Mouse (Mus musculus) mouse trophoblast stem cell (cell line): ENCODE measurements around the gene Fam166b.

Experiments used
- in situ Hi-C, 2 experiments: fragments of 300-500 bp; cut with MseI, MboI; formaldehyde crosslinking; loops; 2 replicates in 1 of 2; 3 replicates in 1 of 2; pipeline ENCODE4 v1.15.1; 2025

Gene Fam166b

DNA sequence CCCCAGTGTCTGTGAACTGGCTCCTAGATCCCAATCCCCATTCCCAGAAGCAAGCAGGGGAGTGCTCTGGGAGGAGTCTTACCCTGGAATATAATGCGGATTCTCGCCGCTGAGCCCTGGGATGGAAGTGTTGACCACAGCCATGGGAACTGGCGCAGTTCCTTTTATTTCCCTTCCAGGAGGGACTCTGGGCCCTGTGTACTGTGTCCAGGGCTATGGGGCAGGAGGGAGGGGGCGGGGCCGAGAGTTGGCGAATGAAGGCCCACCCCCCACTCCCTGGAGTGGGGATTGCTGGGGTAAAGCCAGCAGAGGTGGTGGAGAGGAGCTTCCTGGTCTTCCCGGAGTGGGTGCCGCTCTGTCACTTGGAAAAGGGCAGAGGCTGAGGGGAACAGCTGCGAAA lies at the start of gene Fam166b:
Gene Fam166b, minus strand, starts transcription at position 189 of the 400 bp plus-strand sequence.
- in situ Hi-C loops: no loop called here

DNA sequence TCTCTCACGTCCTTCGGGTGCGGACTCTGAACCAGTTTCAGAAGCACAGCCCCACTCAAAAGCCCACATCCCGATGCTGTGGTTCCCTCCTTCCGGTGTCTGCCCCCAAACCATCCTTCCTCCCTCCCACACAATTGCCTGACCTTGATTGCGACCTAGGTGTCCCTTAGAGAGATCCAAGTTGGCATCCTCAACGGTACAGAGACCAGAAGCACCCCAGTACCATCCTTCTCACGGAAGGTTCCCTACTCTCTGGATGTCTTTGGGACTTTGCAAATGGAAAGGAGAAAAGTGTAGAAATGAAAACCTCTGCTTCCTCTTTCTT lies 49.6 kb upstream of the Fam166b start:
- in situ Hi-C loops: loop anchor here (5.0 kb wide), 1 partner anchor 36 kb away; the partner anchor contains the start of gene Tesk1 (in 2 of the 2)

DNA sequence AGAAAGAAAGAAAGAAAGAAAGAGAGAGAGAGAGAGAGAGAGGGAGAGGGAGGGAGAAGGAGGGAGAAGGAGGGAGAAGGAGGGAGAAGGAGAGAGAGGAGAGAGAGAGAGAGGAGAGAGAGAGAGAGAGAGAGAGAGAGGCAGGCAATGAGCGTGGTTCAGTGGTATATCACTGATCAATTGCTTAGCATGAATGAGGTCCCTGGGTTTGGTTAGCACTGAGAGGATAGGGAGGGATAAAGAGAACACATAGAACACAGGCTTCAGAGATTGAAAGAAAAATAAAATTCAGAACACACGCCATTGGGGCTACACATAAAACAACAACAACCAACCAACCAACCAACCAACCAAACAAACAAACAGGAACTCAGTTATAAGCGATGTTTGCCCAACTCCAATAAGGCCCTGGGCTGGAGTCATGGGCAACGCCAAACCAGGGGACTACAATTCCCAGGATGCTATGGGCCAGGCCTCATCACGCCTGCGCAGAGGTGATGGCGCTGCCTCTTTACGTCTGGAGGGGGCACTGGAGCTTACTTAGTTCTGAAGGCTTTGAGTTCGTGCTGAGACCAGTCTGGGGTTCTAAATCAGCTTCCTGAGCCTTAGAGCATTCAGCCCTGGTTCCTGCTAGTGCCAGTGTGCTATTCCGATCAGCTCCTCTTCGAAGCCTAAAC lies 49.1 kb upstream of the Fam166b start:
- in situ Hi-C loops: loop anchor here (5.0 kb wide), 1 partner anchor 36 kb away; the partner anchor contains the start of gene Tesk1 (in 2 of the 2)

DNA sequence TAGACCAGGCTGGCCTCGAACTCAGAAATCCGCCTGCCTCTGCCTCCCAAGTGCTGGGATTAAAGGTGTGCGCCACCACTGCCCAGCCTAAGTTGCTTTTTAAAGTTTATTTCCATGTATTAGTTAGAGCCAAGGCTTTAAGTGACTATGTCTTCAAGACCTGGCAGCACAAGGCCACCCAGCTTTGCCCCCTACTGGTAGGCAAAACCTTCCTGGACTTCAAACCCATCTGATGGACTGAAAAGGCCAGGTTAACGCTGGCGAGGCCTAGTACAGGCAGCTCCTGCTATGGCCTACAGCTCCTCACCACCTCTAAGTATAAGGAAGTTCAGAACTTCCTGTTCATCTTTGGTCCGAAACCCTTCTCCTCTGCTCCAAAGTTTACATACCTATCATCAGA lies 47.7 kb upstream of the Fam166b start:
- in situ Hi-C loops: loop anchor here (5.0 kb wide), 1 partner anchor 34 kb away; the partner anchor contains the start of gene Tesk1 (in 2 of the 2)

DNA sequence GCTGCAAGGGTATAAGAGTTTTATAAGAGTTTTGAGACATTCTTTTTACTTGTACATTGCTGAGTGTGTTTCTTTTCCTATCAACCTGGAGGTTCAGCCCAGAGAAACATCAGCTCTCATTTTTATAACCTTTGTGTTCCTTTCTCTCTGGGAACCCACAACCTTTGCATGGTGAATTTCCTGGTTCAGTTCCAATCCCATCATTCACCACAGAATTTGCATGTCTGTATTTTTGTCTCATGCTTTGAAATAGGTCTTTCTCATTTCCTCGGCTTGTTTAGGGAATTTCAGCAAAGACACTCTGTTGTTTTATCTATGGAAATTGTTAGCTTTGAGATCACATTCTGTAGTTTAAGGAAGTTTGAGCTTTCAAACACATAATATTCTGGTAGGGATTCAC lies 44.7 kb upstream of the Fam166b start:
- in situ Hi-C loops: no loop called here

DNA sequence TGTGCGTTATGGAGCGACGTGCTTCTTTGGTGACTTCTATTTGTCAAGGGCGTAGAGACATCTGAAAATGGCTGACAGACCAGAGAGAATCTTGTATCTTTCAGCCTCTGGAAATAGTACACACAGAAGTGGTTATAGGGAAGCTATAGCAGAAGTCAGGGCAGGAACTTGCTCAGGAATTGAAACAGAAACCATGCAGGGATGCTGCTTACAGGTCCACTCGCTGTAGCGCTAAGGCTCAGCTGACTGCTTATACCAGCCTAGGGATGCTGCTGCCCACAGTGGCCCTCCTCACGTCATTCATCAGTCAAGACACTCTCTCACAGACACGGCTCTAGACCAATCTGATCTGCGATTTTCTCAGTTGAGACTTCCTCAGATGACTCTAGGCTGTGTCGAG lies 41.4 kb upstream of the Fam166b start:
- in situ Hi-C loops: no loop called here

DNA sequence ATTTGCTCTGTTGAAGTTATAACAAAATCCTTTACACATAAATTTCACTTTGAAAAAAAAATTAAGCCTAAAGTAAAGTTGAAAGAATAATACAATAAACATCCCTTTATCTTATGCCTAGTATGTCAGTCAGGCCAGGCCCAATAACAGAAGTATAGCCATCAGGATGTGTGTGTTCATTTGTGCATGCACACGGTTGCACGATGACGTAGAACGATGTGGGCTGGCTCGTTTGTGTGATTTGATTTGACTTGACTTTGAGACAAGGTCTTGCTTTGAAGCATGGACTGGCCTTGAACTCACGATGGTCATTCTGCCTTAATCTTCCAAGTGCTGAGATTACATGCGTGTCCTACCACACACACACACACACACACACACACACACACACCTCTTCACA lies 37.9 kb upstream of the Fam166b start:
- in situ Hi-C loops: no loop called here

DNA sequence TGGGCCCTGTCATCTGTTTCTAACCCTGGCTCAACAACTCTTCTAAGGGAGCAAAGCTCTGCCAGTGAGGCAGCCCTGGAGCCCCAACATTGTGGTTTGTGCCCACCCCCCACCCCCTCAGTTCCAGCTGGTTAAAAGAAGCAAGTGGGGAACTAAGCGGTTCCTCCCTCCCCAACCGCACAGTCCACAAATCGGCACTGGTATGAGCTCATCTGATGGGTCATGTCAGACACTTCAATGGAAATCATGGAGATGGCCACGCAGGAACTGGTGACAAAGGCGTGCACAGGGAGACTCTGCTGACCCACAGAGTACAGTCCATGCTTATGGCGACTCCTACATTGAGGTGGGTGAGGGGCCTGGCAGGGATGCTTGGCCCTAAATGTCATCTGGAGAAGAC lies 37.0 kb upstream of the Fam166b start:
- in situ Hi-C loops: no loop called here

DNA sequence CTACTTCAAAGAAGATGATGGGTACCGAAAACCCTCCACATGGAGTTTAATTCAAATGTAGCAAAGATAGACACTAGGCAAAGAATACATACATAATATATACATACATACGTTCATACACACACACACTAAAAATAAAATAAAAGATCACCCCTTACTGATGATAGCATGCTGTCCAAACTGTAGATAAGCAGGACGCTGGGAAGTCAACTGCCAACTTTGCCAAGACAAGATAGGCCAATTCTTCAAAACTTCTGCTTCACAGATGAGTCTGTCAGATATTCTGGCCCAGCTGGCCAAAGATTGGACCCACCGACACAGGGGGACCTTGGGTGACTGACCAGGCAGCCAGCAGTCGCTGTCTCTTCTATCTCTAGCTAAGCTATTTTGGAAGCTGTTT lies 34.2 kb upstream of the Fam166b start:
- in situ Hi-C loops: no loop called here

DNA sequence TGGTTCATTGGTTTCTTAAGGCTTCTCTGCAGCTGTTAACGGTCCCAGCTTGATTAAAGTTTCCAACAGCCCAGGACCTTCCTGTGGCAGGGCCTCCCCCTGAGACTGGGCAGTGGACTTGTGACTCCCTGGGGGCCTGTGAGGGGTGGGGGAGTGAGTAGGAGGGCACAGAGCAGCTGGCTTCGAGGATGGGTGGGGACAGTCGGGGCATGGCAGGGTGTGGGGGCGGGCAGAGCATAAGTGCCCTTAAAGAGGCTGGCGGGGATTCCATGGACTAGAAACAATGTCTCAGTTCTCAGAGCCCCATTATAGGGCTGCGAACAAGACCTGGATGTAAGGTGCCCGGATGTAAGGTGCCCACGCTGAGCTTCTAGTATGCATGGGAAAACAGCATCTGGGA lies 28.2 kb upstream of the Fam166b start:
- in situ Hi-C loops: no loop called here

DNA sequence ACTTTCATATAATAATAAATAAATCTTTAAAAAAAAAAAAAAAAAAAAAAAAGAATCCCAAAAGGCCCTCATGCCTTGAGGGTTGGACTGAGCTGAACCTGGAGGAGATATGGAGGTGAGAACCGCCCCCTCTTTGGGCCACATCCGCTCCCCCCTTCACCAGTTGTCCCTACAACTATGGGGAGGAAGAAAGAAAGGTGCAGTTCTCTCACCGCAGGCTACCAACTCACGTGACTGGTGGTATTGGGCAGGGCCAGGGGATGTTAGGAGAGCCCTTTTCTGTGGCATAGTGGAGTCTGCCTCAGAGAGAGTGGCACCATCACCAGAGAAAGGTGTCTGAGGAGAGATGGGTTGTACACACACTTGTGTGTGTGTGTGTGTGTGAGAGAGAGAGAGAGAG lies 27.5 kb upstream of the Fam166b start:
- in situ Hi-C loops: no loop called here

DNA sequence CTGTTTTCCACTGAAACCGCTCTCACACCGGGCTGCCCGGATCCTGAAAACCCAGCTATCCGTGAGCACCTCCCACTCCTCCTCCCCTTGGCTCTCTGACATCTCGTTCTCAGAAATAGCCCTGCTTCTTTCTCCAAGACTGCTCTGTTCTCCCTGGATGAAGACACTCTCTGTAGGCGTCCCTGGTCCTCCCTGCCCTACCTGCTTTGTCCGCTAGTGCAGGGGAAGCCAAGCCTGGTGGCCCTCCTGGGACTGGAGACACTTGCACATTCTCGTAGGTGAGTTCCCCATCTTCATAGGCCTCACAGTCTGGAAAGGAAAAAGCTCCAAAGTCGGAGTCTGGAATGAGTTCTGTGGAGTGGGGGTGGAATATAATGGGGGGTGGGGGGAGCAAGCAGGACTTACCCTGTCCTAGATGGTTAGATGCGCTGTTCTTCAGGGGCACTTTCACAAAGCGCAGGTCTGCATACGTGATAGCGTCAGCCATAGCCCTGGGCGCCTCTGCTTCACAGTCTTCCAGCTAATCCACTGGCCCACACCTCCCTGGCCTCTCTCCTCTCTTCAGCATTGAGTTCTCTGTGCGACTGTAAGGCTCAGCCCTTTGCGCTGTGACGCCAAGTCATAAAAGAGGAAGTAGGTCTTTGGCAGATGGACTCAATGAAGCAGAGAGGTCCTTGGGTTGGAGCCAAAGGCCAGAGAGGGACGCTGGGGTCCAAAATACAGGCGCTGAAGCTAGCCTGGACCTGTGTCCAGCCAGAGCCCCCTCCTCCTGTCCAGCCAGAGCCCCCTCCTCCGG lies 25.3 kb upstream of the Fam166b start, which contains the start of gene Cd72:
Gene Cd72, minus strand, starts transcription at position 588 of the 796 bp plus-strand sequence.
- in situ Hi-C loops: no loop called here

DNA sequence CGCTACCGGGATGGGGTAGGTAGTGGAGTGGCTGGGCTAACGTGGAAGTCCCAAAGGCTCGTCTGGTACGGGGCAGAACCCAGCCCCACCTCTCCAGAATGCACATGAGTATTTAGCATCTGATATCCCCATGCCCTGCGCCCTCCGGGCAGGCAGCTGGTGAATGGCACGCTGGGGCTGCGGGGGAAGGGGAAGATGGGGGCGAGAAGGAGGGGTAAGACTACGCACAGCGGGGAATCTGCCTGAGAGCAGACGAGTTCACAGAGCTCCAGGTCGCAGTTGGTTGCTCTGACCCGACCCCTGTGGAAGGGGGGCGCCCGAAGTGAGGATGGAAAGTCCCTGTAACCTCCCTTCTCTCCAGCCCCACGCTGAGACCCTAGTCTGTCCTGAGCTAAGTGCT lies 24.5 kb upstream of the Fam166b start:
- in situ Hi-C loops: no loop called here

DNA sequence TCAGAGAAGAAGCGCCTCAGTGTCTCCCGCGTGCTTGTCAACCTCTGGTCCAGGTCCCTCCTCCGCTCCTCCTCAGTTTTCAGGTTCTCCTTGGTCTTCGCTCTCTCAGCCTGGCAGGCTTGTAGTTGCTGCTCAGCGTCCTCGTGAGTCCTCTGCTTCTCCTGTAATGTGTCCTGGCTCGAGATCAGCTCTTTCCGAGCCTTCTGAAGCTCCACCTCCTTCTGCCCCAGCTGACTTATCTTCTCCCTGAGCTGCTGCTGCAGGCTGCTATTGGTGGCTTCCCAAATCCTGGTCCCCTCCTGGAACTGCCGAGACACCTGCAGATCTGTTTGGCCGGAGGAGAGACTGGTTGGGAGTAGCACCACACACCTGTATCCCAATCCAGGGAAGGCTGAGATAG lies 23.4 kb upstream of the Fam166b start:
- in situ Hi-C loops: no loop called here

DNA sequence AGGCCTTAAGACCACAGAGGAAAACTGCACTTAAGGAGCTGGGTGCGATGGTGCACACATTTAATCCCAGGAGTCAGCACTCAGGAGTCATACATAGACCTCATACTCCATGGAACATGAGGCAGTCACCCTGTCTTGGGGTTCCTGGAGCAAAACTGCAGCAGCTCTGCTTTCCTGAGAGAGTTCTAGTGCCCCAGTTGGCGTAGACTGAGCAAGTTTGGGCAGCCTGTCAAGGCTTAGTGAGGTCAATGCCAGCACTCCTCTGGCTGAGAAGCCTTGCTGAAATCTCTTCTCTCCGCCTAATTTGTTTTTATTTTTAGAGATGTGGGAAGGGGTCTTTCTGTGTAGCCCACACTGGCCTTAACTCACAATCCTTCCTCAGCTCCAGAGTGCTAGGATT lies 19.6 kb upstream of the Fam166b start:
- in situ Hi-C loops: no loop called here

DNA sequence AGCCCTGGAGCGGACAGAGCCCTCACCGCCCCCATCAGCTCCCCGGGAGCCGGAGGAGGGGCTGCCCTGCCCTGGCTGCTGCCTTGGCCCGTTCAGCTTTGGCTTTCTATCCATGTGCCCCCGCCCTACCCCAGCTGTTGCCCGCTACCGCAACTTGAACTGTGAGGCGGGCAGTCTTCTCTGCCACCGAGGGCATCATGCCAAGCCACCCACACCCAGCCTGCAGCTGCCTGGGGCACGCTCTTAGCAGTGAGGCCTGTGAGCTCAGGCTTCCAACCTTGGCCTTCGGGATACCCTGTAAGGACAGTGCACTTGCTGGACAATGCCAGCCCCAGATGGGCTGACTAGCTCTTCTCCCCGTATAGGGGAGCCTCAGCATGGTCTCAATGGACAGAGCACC lies 18.3 kb upstream of the Fam166b start:
- in situ Hi-C loops: no loop called here

DNA sequence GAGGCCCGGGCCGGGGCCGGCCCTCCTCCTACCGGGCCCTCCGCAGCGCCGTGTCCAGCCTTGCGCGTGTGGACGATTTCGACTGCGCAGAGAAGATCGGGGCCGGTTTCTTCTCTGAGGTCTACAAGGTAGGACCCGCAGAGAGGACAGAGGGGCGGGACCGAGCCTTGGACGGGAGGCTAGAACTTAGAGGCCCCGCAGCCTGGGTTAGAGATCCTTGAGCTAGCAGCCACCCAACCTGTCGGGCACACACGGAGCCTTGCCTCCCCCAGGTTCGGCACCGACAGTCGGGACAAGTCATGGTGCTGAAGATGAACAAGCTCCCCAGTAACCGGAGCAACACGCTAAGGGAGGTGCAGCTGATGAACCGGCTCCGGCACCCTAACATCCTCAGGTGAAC lies 14.6 kb upstream of the Fam166b start:
- in situ Hi-C loops: loop anchor here (5.0 kb wide), 1 partner anchor 34 kb away; no protein-coding TSS in a partner anchor

DNA sequence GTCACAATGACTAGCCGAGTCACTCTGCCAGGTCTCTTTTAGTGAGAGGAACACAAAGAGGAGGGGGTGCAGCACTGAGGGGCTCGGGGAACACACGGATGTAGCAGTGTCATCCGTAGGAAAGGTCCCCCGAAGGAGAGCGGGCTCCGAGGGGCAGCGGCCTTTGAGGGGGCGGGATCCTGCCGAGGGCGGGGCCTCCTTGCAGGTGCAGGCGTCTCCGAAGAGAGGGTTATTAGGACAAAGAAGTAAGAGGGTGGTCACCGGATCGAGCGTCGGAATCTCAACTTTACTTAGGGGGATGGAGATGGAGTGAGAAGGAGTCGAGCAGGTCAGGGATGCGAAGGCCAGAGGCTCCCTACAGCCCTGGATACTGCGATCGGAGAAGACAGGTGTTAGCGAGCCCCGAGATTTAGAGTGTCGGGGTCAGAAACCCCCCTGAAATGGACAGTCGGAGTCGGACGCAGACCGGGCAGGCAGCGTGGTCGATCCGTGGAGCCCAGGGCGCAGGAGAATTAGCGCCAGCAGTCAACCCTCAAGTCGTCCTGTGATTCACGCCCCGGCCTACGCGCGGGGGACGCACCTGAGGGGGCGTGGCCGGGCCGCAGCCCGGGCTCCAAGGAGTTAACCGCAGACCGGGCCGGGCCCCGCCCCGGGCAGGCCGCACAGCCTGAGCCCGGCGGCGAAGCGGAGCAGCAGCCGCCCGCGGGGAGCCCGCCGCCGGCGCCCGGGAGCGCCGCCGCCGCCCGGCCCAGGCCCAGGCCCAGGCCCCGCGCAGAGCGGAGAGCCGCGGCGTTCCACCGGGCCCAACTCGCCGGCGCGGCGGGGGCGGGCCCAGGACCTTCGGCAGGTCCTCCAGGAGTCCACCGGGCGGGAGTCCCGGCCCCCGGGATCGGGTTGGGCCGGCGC lies 13.8 kb upstream of the Fam166b start:
- in situ Hi-C loops: loop anchor here (5.0 kb wide), 1 partner anchor 35 kb away; no protein-coding TSS in a partner anchor

DNA sequence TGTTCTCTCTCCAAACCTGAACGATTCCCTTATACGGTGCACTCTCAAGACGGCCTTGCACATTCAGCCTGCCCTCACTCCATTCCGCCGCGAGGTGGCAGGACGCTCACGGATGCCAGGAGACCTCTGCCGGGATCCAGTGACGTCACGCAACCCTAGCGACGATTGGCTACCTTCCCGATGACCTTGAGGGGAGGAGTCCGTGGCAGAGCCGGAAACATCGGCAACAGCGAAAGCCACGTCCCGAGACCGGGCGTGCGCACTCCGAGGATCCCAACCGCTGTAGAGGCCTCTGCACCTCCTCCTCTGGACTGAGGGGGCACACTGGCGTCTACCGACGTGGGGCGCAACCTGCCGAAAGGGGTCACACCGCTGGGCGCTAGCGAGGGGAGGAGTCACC lies 13.1 kb upstream of the Fam166b start:
- in situ Hi-C loops: loop anchor here (5.0 kb wide), 1 partner anchor 35 kb away; no protein-coding TSS in a partner anchor

DNA sequence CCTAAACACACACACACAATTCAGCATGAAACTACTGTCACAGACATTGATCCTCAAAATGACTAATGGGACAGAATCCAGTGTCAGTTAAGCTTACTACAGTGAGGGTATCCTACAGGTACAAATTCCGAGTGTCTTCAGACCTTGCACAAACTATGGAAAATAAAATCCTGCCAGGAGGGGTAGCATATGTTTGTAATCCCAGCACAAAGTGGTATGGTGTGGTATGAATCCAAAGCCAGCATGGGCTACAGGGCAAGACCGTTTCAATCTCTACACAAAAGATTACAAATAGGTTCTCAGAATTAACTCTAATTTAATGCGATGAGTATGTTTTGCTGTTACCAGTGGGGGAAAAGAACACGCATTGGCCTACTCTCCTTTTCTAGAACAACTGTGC lies 12.7 kb upstream of the Fam166b start, which contains the start of gene Tesk1:
Gene Tesk1, plus strand, starts transcription at position 301 of the 400 bp plus-strand sequence.
- in situ Hi-C loops: loop anchor here (5.0 kb wide), 1 partner anchor 36 kb away; no protein-coding TSS in a partner anchor

DNA sequence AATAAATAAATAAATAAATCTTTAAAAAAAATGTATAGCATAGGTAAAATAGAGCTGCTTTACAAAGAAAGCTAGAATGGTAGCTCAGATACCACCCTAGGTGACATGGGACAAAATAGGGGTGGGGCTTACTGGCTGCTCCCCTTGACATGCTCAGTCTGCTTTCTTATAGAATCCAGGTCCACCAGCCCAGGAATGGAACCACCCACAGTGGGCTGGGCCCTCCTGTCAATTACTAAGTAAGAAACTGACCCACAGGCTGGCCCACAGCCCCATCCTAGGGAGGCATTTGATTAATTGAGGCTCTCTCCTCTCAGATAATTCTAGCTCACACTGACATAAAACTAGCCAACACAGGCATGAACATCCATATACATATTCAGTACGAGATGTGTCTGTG lies 3.9 kb upstream of the Fam166b start:
- in situ Hi-C loops: no loop called here

DNA sequence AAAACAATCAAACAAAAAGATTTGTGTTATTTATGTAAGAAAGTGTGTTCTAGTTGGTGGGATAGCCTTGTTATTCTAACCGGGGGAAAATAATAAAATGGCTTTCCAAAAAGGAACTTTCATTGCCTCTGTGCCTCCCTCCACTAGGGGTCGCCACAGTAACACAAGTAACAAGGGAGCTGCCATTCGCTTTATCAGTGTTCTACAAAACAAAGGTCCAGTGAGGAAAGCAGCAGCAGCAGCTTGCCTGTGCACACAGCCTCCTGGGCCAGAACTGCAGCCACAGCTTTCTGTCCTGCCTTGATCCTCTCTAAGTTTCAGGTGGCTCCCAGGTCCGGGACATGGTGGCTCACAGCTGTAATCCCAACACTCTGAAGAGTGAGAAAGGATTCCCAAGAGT lies 2.8 kb upstream of the Fam166b start:
- in situ Hi-C loops: no loop called here
